Mouse (Mus musculus): ENCODE results near the gene Sfta2.

Gene Sfta2

GRCm38 (mm10) chr17:35592131-35592530, 9.2 kb upstream of the Sfta2 start:
- no peak for DNase-seq (ENCODE audit: low spot score in 2 of 2)

GRCm38 (mm10) chr17:35593786-35594185, 7.6 kb upstream of the Sfta2 start:
- DNase-seq (ENCODE audit: low spot score in 2 of 2), result no peak

- DNase-seq (ENCODE audit: low spot score in 2 of 2), result no peak
Observed at GRCm38 (mm10) chr17:35594456-35594855, 6.9 kb upstream of the Sfta2 start.

- no peak for DNase-seq (ENCODE audit: low spot score in 2 of 2)
Observed at GRCm38 (mm10) chr17:35597399-35597798, 4.0 kb upstream of the Sfta2 start.

- no peak for DNase-seq (ENCODE audit: low spot score in 2 of 2)
Observed at GRCm38 (mm10) chr17:35601736-35602354, 496 bp downstream of the Sfta2 start.

GRCm38 (mm10) chr17:35617127-35617526, 15.8 kb downstream of the Sfta2 start:
- DNase-seq (ENCODE audit: low spot score in 2 of 2), result no peak

GRCm38 (mm10) chr17:35626537-35626936, 25.2 kb downstream of the Sfta2 start, which contains the start of gene Gm9573:
Gm9573 (minus strand) TSS chr17:35626637.
- no peak for DNase-seq (ENCODE audit: low spot score in 2 of 2)

- peak; percentile 53 to 62 for DNase-seq (ENCODE audit: low spot score in 2 of 2)
Observed at GRCm38 (mm10) chr17:35633992-35634391, 32.6 kb downstream of the Sfta2 start.

- no peak for DNase-seq (ENCODE audit: low spot score in 2 of 2)
Observed at GRCm38 (mm10) chr17:35635202-35635601, 33.9 kb downstream of the Sfta2 start.

- DNase-seq (ENCODE audit: low spot score in 2 of 2), result peak; percentile 66 to 72
Observed at GRCm38 (mm10) chr17:35635699-35636111, 34.4 kb downstream of the Sfta2 start.

- no peak for DNase-seq (ENCODE audit: low spot score in 2 of 2)
Observed at GRCm38 (mm10) chr17:35636363-35636762, 35.0 kb downstream of the Sfta2 start.

- peak; percentile 39 to 42 for DNase-seq (ENCODE audit: low spot score in 2 of 2)
Observed at GRCm38 (mm10) chr17:35638475-35639190, 37.3 kb downstream of the Sfta2 start.

GRCm38 (mm10) chr17:35639352-35639751, 38.0 kb downstream of the Sfta2 start:
- no peak for DNase-seq (ENCODE audit: low spot score in 2 of 2)

- DNase-seq (ENCODE audit: low spot score in 2 of 2), result no peak
Observed at GRCm38 (mm10) chr17:35643609-35644236, 42.4 kb downstream of the Sfta2 start, which contains the start of gene Mucl3. Mucl3 (minus strand) TSS chr17:35643695.

GRCm38 (mm10) chr17:35649429-35649828, 48.1 kb downstream of the Sfta2 start:
- no peak for DNase-seq (ENCODE audit: low spot score in 2 of 2)

- no peak for DNase-seq (ENCODE audit: low spot score in 2 of 2)
Observed at GRCm38 (mm10) chr17:35653086-35653485, 51.7 kb downstream of the Sfta2 start.

- no peak for DNase-seq (ENCODE audit: low spot score in 2 of 2)
Observed at GRCm38 (mm10) chr17:35665957-35666515, 64.7 kb downstream of the Sfta2 start.

GRCm38 (mm10) chr17:35666851-35667256, 65.5 kb downstream of the Sfta2 start:
- DNase-seq (ENCODE audit: low spot score in 2 of 2), result peak in 1 of 2 experiments; percentile 36

GRCm38 (mm10) chr17:35667334-35668065, 66.2 kb downstream of the Sfta2 start, which contains the start of gene Vars2:
Vars2 (minus strand) TSS chr17:35667592.
- DNase-seq (ENCODE audit: low spot score in 2 of 2), result peak; percentile 94 to 97

GRCm38 (mm10) chr17:35669731-35670130, 68.4 kb downstream of the Sfta2 start:
- no peak for DNase-seq (ENCODE audit: low spot score in 2 of 2)

GRCm38 (mm10) chr17:35671846-35672245, 70.5 kb downstream of the Sfta2 start:
- DNase-seq (ENCODE audit: low spot score in 2 of 2), result no peak

- no peak for DNase-seq (ENCODE audit: low spot score in 2 of 2)
Observed at GRCm38 (mm10) chr17:35672527-35672926, 71.2 kb downstream of the Sfta2 start.

Measured in frontal cortex, postnatal 14 days (tissue).